Mouse (Mus musculus) midbrain, embryonic 12.5 days (tissue): ENCODE data around the gene Gm49721. TPM values are rescaled to one million over a fixed set of nuclear protein-coding genes. Genes with fewer than 3 reads are reported as not detected.
"Not testable (repeated sequence)": the region's sequence is repeated elsewhere in the genome, so short reads cannot be mapped to it uniquely, and the experiment has no call there.

Source experiments
- ATAC-seq: fragments of 200-750 bp; cut with Nextera tagmentation; 2 replicates; pipeline ENCODE4 v1.8.0; 2017; ENCODE audit warnings: low read depth, moderate TSS enrichment, moderate library complexity; ENCODE audit not compliant: low FRiP score
- H3K27ac ChIP-seq: fragments of 300-500 bp; sonication (generic); replicated peaks from 2 replicates; pipeline ENCODE4 v1.5.1; 2016; ENCODE audit warnings: mild to moderate bottlenecking
- H3K27me3 ChIP-seq: fragments of 300-500 bp; sonication (generic); 2 replicates; pipeline ENCODE4 v1.6.1; 2016; ENCODE audit warnings: mild to moderate bottlenecking
- H3K36me3 ChIP-seq: fragments of 300-500 bp; sonication (generic); 2 replicates; pipeline ENCODE4 v1.6.1; 2016
- H3K4me1 ChIP-seq: fragments of 300-500 bp; sonication (generic); 2 replicates; pipeline ENCODE4 v1.6.1; 2016
- H3K4me2 ChIP-seq: fragments of 300-500 bp; sonication (generic); replicated peaks from 2 replicates; pipeline ENCODE4 v1.6.1; 2016; ENCODE audit warnings: mild to moderate bottlenecking, moderate library complexity
- H3K4me3 ChIP-seq: fragments of 300-500 bp; sonication (generic); 2 replicates; pipeline ENCODE4 v1.5.1; 2016; ENCODE audit warnings: mild to moderate bottlenecking
- H3K9ac ChIP-seq: fragments of 300-500 bp; sonication (generic); replicated peaks from 2 replicates; pipeline ENCODE4 v1.6.1; 2016; ENCODE audit warnings: mild to moderate bottlenecking, moderate library complexity
- H3K9me3 ChIP-seq: fragments of 300-500 bp; sonication (generic); 2 replicates; pipeline ENCODE4 v1.6.1; 2016; ENCODE audit warnings: mild to moderate bottlenecking
- WGBS: fragments of 180-500 bp; shearing (Covaris S2); methylation state at CpG from one replicate; pipeline ENCODE4 v1.1.7; 2016; 5-methylcytosine and 5-hydroxymethylcytosine counted together
- polyA plus RNA-seq: library from polyadenylated mRNA; unstranded; fragments of >200 nt; fragmentation: Nextera tagmentation; extraction: Ambion mirVana; gene quantifications from 2 replicates; pipeline ENCODE4 v1.2.1, GENCODE M21; 2016

Gene Gm49721
- polyA plus RNA-seq, 1 experiment from 2014 or later, result 0.36 TPM

DNA sequence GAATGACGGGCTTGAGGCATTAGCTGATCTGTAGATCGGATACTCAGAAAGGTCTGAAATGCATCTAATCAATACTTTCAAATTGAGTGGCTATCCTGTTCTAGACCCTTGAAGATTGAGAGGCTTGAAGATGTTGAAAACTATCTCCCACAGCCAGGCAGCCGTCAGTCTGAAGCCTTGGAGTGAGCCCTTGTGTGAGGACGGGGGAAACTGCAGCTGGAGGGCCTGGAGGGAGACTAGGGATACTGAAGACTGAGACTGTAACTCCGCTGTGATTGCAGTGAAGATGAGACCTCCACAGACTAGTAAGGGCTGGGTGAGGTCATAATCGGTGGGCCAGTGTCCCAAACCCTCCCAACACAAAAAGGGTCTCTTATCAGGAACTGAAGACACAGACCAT lies 16.4 kb upstream of the Gm49721 start:
- not testable (repeated sequence) for H3K27ac ChIP-seq, H3K4me1 ChIP-seq, H3K4me2 ChIP-seq, H3K9ac ChIP-seq, H3K9me3 ChIP-seq, ATAC-seq, H3K27me3 ChIP-seq, H3K4me3 ChIP-seq, H3K36me3 ChIP-seq
- WGBS, result 79% methylated on average over 4 of the region's 6 CpGs

DNA sequence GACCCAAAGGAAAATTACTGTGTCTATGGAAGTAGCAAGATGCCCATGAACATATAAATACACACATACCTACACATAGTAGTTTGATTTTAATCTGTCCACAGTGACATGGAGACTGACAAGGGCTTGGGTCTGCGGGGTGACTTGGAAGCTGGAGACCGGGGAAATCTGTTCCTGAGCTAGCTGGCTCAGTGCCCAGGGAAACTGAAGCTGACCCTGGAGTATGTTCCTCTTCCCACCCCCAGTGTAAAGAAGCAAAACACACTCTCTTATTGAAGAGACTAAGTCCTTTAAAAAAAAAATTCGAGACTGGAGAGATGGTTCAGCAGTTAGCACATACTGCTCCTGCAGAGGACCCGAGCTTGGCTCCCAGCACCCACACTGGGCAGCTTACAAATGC lies 15.8 kb upstream of the Gm49721 start:
- H3K4me1 ChIP-seq, H3K4me3 ChIP-seq, H3K4me2 ChIP-seq, H3K27me3 ChIP-seq, H3K36me3 ChIP-seq, H3K27ac ChIP-seq, ATAC-seq, H3K9me3 ChIP-seq, H3K9ac ChIP-seq: not testable (repeated sequence)
- 69% methylated on average over 4 of the region's 4 CpGs for WGBS

DNA sequence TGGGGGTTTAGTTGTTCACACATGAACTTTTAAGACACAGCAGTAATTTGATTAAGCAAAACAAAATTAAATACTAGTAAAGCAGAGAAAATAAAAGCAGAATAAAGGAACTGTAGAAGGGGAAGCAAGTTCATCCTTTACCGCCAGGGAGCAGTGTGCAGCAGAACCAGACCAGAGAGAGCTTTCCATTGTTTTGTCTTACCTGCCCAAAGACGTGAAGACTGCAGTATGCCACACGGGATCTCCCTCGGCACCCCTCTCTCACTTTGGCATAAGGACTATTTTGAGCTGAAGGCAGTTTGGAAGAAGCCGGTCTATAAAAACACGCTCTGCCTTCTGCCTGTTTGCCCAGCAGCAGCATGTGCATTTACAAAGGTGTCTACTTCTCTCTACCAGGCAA lies 13.3 kb upstream of the Gm49721 start:
- ATAC-seq, result not testable (repeated sequence)

DNA sequence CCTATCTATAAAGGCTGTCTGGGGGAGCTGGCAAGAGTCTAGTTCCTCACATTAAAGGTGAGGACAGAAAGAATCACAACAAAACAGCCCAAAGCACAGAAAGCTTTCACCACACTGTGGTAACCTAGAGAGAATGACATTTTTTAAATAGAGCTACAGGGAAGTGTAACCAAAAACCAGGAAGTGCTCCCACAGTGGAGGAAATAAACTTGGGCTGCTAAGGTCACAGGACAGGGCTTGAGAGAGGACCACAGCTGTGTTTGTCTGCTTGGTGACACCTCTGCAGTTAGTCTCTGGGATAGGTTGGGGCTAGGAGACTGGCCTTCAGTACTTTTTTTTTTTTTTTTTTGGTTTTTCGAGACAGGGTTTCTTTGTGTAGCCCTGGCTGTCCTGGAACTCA lies 11.0 kb upstream of the Gm49721 start:
- not testable (repeated sequence) for H3K36me3 ChIP-seq, H3K4me3 ChIP-seq, H3K9me3 ChIP-seq, H3K4me1 ChIP-seq, ATAC-seq, H3K27me3 ChIP-seq, H3K4me2 ChIP-seq, H3K27ac ChIP-seq, H3K9ac ChIP-seq
- WGBS, result 43% methylated on average over 1 of the region's 1 CpGs

More for the DNA sequence above, 13.3 kb upstream of the Gm49721 start:
- H3K4me1 ChIP-seq, H3K36me3 ChIP-seq, H3K27me3 ChIP-seq, H3K4me3 ChIP-seq, H3K27ac ChIP-seq, H3K9me3 ChIP-seq, H3K4me2 ChIP-seq, H3K9ac ChIP-seq: not testable (repeated sequence)
- 12% methylated on average over 6 of the region's 6 CpGs for WGBS

DNA sequence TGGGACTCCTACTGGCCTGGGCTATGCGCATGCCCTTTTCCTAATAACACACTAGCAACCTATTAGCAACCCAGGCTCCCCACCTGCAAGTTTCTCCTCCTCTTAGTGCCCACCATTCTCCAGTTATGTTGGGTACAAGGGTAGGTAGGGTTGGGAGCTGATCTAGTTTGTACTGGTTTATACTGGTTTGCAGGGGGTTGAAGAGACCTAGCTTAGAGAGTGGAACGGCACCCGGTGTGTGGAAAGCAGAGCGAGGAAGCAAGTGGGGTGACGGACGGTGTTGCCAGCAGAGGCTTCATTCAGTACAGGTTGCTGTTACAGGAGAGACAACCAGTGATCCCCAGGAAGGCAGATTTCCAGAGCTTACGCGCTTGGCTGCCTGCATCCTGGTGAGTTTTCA lies 8.4 kb upstream of the Gm49721 start, which contains the start of gene Rnaset2b:
Rnaset2b (plus strand) TSS at position 301 of the 400 bp plus-strand sequence.
- WGBS, result 100% methylated on average over 1 of the region's 8 CpGs
- H3K9ac ChIP-seq, ATAC-seq, H3K27ac ChIP-seq, H3K36me3 ChIP-seq, H3K27me3 ChIP-seq, H3K4me1 ChIP-seq, H3K4me3 ChIP-seq, H3K9me3 ChIP-seq, H3K4me2 ChIP-seq: not testable (repeated sequence)

DNA sequence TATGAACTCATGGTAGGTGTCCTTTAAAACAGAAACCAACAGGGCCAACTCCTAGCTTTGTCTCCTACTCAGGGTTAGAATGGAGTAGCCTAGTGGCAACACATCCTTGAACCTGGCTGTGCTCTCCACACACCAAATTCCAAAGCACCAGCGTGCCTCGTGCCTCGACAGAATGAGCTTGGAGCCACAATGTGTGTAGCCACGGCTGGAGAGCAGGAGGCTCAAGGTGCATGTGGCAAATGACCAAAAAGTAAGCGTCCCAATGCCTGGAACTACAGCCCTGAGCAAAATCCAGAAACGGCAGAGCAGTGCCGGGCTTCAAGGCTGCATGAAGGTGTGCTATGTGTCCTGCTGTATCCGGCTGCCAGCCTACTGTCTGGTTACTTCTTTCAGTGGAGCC lies 7.5 kb upstream of the Gm49721 start:
- whole genome bisulfite sequencing, result 83% methylated on average over 8 of the region's 8 CpGs

DNA sequence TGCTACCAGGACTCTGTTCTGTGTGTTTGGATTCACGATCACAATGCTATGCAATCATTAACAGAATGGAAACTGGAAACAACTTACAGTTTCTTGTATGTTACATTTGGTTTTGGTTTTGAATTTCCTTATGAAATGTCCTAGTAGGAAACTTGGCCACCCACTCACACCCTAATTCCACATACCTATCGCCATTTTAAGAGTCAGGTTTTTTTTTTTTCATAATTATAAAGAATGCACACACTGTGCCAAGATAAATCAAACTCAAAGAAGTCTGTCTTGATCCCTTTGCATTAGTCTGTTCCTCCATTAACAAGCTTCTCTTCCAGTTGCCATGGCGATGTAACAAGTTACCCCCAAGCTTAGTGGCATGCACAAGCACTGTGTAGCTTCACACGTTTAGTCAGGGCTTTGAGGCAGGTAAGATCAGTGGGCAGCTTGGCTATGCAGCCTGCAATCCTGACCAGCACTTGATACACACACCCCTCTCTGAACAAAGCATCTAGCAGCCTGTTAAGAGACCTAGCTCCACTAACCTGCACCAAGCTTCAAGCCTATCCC lies 5.8 kb upstream of the Gm49721 start:
- H3K9me3 ChIP-seq, H3K4me3 ChIP-seq, H3K27me3 ChIP-seq, H3K27ac ChIP-seq, ATAC-seq, H3K4me2 ChIP-seq, H3K4me1 ChIP-seq, H3K9ac ChIP-seq, H3K36me3 ChIP-seq: not testable (repeated sequence)
- 62% methylated on average over 4 of the region's 4 CpGs for WGBS

More for the DNA sequence above, 7.5 kb upstream of the Gm49721 start:
- H3K4me1 ChIP-seq, H3K4me3 ChIP-seq, H3K9me3 ChIP-seq, H3K27me3 ChIP-seq, H3K4me2 ChIP-seq, H3K36me3 ChIP-seq, ATAC-seq, H3K9ac ChIP-seq, H3K27ac ChIP-seq: not testable (repeated sequence)

DNA sequence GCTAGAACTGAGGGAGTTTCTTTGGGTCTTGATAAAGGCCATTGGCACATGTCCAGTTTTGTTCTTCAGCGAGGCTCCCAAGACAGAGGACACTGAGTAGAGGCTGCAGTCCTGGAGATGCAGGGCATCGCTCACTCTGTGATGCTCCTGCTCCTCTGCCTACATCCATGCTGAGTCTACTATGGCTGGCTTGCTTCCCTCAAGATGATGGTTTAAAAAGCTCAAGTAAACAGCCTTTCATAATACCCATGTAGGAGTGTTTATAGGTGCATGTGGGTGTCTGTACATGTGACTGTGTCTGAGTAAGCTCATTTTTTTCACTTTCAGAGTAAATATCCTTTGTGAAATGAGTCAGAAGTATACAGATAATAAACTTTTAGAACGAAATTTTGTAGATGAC lies 3.7 kb upstream of the Gm49721 start:
- not testable (repeated sequence) for H3K9ac ChIP-seq, H3K27me3 ChIP-seq, H3K36me3 ChIP-seq, H3K4me3 ChIP-seq, H3K9me3 ChIP-seq, H3K4me1 ChIP-seq, ATAC-seq, H3K27ac ChIP-seq, H3K4me2 ChIP-seq
- WGBS, result 79% methylated on average over 3 of the region's 3 CpGs

DNA sequence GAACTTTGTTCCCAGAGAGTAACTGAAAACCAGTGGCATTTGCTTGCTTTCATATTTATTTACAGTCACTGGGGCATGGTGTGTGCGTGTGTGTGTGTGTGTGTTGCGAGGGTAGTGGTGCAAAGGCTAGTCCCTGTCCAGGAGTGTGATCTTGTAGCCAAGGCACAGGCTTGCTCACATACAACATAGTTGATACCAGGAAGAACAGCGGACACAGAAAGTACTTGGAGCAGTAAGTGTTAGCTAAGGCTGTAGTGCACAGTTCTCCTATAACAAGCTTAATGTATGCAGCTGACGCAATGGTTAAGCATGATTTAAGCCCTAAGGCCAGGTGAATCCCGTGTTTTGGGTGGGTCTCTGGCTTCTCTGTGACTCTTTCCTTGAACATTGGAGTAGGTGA lies 676 bp downstream of the Gm49721 start:
- WGBS, result 24% methylated on average over 5 of the region's 5 CpGs
- not testable (repeated sequence) for H3K27ac ChIP-seq, H3K27me3 ChIP-seq, H3K36me3 ChIP-seq, ATAC-seq, H3K9me3 ChIP-seq, H3K4me1 ChIP-seq
- Histone ChIP-seq H3K4me2 (peak overlapping the region; percentile 53), H3K9ac (0 out of 2 replicates have a peak overlapping the region, but pooled peaks have one; percentile 53), H3K4me3 (peak overlapping the region; percentile 54)

DNA sequence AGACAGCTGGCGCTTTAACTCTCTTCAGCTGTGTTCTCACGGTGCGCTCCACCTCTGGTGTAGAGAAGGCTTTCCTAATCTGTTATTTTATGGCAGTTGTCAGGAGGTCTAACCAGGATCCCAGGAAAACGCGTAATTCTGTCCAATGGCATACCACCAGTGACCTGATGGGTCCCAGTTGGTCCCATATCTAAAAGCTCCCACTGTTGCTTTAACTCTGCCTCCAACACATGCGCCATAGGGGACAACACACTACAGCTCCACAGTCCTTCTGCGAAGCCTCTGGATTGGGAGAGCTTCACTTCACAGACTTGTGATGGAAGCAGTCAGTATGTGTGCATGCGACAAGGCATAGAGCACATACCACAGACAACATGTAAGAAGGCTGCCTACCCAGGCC lies 1.4 kb downstream of the Gm49721 start:
- H3K9me3 ChIP-seq, result not testable (repeated sequence)
- 88% methylated on average over 5 of the region's 8 CpGs for WGBS

DNA sequence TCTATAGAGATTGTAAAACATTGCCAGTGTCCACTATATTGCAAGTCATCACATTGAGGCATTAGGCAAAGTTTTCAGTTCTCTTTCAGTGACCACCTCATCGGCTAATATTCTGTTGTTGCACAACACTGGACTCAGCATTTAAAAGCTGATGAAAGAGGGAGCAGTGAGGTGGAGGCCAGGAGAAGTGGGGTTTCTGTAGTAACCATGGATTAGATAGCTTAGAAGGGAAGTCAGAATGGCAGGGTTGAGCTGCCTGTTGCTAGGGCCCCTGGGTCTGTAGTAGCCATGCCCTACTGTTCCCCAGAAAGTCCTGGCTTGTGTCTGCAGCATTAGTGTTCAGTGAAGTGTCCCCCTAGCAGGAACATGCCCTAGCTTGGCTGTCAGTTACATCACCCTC lies 7.4 kb downstream of the Gm49721 start:
- H3K4me2 ChIP-seq, H3K27me3 ChIP-seq, ATAC-seq, H3K36me3 ChIP-seq, H3K27ac ChIP-seq, H3K9ac ChIP-seq, H3K4me3 ChIP-seq, H3K4me1 ChIP-seq, H3K9me3 ChIP-seq: not testable (repeated sequence)
- WGBS, result 97% methylated on average over 1 of the region's 1 CpGs

More for the DNA sequence above, 1.4 kb downstream of the Gm49721 start:
- not testable (repeated sequence) for H3K4me1 ChIP-seq, ATAC-seq, H3K36me3 ChIP-seq, H3K4me2 ChIP-seq, H3K27ac ChIP-seq, H3K27me3 ChIP-seq, H3K4me3 ChIP-seq, H3K9ac ChIP-seq

DNA sequence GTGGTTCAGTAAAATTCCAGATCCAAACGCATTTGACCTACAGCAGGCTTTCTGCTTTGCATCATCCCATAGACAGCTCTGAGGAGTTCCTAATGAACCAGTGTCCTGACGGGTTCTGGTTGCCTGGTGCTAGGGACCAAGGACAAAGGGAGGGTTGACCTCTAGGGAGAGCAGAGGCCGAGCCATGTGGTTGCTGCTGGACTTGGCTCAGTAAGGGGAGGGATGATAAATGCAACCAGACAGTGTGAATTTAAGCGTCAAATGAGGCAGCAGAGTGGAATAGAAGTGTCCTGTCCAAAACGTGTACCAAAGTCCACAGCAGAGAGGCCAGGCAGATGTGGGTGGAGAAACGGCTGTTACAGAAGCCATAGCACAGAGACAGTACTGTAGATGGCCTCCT lies 16.8 kb downstream of the Gm49721 start:
- not testable (repeated sequence) for H3K4me2 ChIP-seq, H3K27me3 ChIP-seq, H3K9ac ChIP-seq, ATAC-seq, H3K36me3 ChIP-seq, H3K4me3 ChIP-seq, H3K27ac ChIP-seq, H3K4me1 ChIP-seq, H3K9me3 ChIP-seq
- WGBS, result no CpG with 5 or more reads among the region's 6 CpGs

DNA sequence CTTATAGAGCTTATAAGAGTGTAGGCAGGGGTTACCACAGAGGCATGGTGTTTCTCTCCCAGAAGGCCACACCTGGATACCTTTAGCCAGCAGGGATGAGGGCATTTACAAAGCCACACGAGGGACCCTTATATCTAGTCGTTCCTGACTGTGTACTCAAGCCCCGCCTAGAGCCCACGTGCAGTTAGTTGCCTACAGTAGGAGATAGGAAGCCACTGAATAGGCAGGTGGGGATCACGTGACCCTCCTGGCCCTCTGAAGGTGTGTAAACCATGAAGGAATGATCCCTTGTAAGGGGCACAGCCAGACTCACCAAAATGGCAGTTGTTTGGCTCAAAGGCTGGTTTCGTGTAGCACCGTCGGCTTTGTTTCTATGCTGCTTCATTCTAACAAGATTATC lies 18.1 kb downstream of the Gm49721 start:
- not testable (repeated sequence) for ATAC-seq, H3K27me3 ChIP-seq, H3K4me1 ChIP-seq, H3K4me3 ChIP-seq, H3K4me2 ChIP-seq, H3K36me3 ChIP-seq, H3K9ac ChIP-seq, H3K9me3 ChIP-seq, H3K27ac ChIP-seq
- 84% methylated on average over 8 of the region's 8 CpGs for WGBS
